ENCODE assay signal across 12 mouse cellular contexts in genomic region chr1:36496719-36497118, GRCm38 (mm10). TPM values are rescaled to one million over a fixed set of nuclear protein-coding genes. Genes with fewer than 3 reads are reported as not detected.
DNase-seq lines count a peak whose midpoint lies in the region; ATAC-seq lines count a peak whose summit lies in the region.
"Had no signal": no experiment of that assay in that cellular context is flagged by ENCODE, and none has a peak within 500 bp of the region (broad histone marks: within the 10 kb centered on the region; RNA-seq: fewer than 3 reads in every experiment).

No protein-coding gene starts in this region.

- ATAC-seq in megakaryocyte, adult 5-6 weeks (ENCODE audit: poor library complexity, severe bottlenecking), result no peak

- DNase-seq in cerebellum, postnatal 14 days, result peak; percentile 69 to 72
- no peak for DNase-seq in cerebellum, adult 8-10 months
- DNase-seq in kidney, postnatal 10 days, result peak; percentile 50
- DNase-seq in kidney, adult 11 months, result no peak
- DNase-seq in thymus, postnatal 25 days, result peak; percentile 36
- no peak for DNase-seq in thymus, postnatal 0 days (ENCODE audit: low spot score)
- DNase-seq in yolk sac, embryonic 10.5 days (ENCODE audit: low spot score), result no peak

RNA-seq across cellular contexts. Expression of gene Cnnm3, which starts 14.9 kb away (rescaled TPM):
- 3.3 and 3.8 TPM in 2 replicates for polyA plus RNA-seq in thymus, postnatal 0 days (2015; fragmentation: Nextera tagmentation; extraction: Ambion mirVana)
- total RNA-seq in megakaryocyte, adult 5-6 weeks (2015), result 14.4 and 15.1 TPM in 2 replicates
- total RNA-seq in megakaryocyte, adult 5-6 weeks (2017), result 6.8 and 11.1 TPM in 2 replicates

RNA-seq across cellular contexts. Expression of gene Cnnm4, which starts 25.3 kb away (rescaled TPM):
- 12.3 and 13.7 TPM in 2 replicates for polyA plus RNA-seq in thymus, postnatal 0 days (2015; fragmentation: Nextera tagmentation; extraction: Ambion mirVana)
- 17.8 and 22.7 TPM in 2 replicates for total RNA-seq in megakaryocyte, adult 5-6 weeks (2015)
- 15.2 and 16.3 TPM in 2 replicates for total RNA-seq in megakaryocyte, adult 5-6 weeks (2017)

RNA-seq across cellular contexts. Expression of gene Ankrd23, which starts 40.0 kb away (rescaled TPM):
- polyA plus RNA-seq in thymus, postnatal 0 days (2015; fragmentation: Nextera tagmentation; extraction: Ambion mirVana), result 10.0 and 12.0 TPM in 2 replicates
- total RNA-seq in megakaryocyte, adult 5-6 weeks (2015), result 2.3 and 2.4 TPM in 2 replicates
- 2.2 and 9.8 TPM in 2 replicates for total RNA-seq in megakaryocyte, adult 5-6 weeks (2017)

RNA-seq across cellular contexts. Expression of gene Gm42417, which starts 42.5 kb away (rescaled TPM):
- 0.26 and 0.60 TPM in 2 replicates for polyA plus RNA-seq in thymus, postnatal 0 days (2015; fragmentation: Nextera tagmentation; extraction: Ambion mirVana)
- total RNA-seq in megakaryocyte, adult 5-6 weeks (2015), result not detected in 2 replicates
- not detected in 2 replicates for total RNA-seq in megakaryocyte, adult 5-6 weeks (2017)
- total RNA-seq: G1E; left cerebral cortex, postnatal 36 days had no signal
- polyA plus RNA-seq: forebrain, embryonic 10.5 days; intestine, embryonic 14.5 days had no signal

RNA-seq across cellular contexts. Expression of gene Ankrd39, which starts 50.5 kb away (rescaled TPM):
- polyA plus RNA-seq in thymus, postnatal 0 days (2015; fragmentation: Nextera tagmentation; extraction: Ambion mirVana), result 20.0 and 22.7 TPM in 2 replicates
- 3.6 and 4.9 TPM in 2 replicates for total RNA-seq in megakaryocyte, adult 5-6 weeks (2015)
- 2.2 and 2.9 TPM in 2 replicates for total RNA-seq in megakaryocyte, adult 5-6 weeks (2017)

Comparison
In these comparisons a context has a peak if more than half of its experiments do, and no peak if none do; other contexts are left out.
1. DNase-seq: peak in cerebellum, postnatal 14 days (2 of 2), kidney, postnatal 10 days (single experiment) and thymus, postnatal 25 days (single experiment); none in cerebellum, adult 8-10 months (single experiment), kidney, adult 11 months (single experiment), thymus, postnatal 0 days (single experiment) and yolk sac, embryonic 10.5 days (single experiment).